Mouse (Mus musculus) E14TG2a.4 (cell line): ENCODE measurements at regions not wholly inside any gene's neighbourhood (a gene's known extent, or its start where the extent isn't known, plus 50 kb on each side); places are given as distances from the start of the nearest gene placed in this dataset.

Source experiments
- H3K27me3 ChIP-seq: 2 replicates; pipeline ENCODE4 v1.6.1; 2014; ENCODE audit warnings: low read length, control low read depth; ENCODE audit not compliant: insufficient read depth
- H3K36me3 ChIP-seq: 2 replicates; pipeline ENCODE4 v1.6.1; 2014; ENCODE audit warnings: low read length, control low read depth; ENCODE audit not compliant: insufficient read depth
- H3K4me1 ChIP-seq: replicated peaks from 2 replicates; pipeline ENCODE4 v1.6.1; 2014; ENCODE audit warnings: low read depth, low read length, control low read depth
- H3K4me3 ChIP-seq: replicated peaks from 2 replicates; pipeline ENCODE4 v1.5.1; 2014; ENCODE audit warnings: mild to moderate bottlenecking, low read length
- H3K9me3 ChIP-seq: 2 replicates; pipeline ENCODE4 v1.6.1; 2014; ENCODE audit warnings: low read length, control low read depth
- CTCF ChIP-seq: conservative IDR thresholded peaks from 2 replicates; pipeline ENCODE4 v1.5.1; 2014; ENCODE audit warnings: low read length
- NANOG ChIP-seq: IDR thresholded peaks from 2 replicates; pipeline ENCODE4 v1.6.1; 2014; ENCODE audit warnings: borderline replicate concordance, low read length, mixed read lengths
- POU5F1 ChIP-seq: IDR thresholded peaks from 2 replicates; pipeline ENCODE4 v1.6.1; 2014; ENCODE audit warnings: low read length, borderline replicate concordance

- no peak for TF ChIP-seq NANOG
- H3K36me3 ChIP-seq, result no peaks in the 10 kb centered on the region
- H3K27me3 ChIP-seq, result no peaks in the 10 kb centered on the region
- no peaks in the 10 kb centered on the region for H3K4me1 ChIP-seq
- H3K4me3 ChIP-seq, result no peak overlapping the region
- H3K9me3 ChIP-seq, result peaks cover 12% of the 10 kb centered on the region
These were observed 100.3 kb downstream of the Ets2 start for GRCm38 (mm10) chr16:95802207-95802606.

DNA sequence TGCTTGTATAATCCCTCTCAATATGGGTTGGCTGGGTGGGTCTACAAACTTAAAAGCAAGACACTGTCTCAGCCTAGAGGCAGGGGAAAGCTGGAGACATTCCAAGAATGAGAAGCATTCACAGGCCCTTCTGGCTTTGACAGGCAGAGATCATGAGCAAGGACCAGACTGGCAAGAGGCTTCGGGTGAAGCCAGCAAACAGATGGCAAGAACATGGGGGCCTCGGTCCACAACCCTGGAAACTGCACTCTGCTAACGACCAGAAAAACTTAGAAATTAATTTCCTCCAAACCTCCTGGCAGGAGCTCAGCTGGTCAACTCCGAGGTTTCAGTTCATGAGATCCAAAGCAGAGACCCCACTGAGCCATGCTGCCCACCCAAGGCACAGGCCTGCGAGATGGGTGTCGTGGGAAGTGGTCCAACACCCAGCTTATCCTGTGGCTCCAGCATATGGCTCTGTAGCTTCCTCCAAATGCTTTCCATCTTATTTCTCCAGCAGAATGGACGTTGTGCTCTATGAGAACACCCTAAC lies 99.1 kb downstream of the Ets2 start:
- Histone ChIP-seq H3K4me3 (no peak overlapping the region), H3K4me1 (no peaks in the 10 kb centered on the region), H3K9me3 (peaks cover 1% of the 10 kb centered on the region; the same call in 1 of the 2 replicates), H3K27me3 (no peaks in the 10 kb centered on the region), H3K36me3 (no peaks in the 10 kb centered on the region)
- TF ChIP-seq CTCF, result no peak

DNA sequence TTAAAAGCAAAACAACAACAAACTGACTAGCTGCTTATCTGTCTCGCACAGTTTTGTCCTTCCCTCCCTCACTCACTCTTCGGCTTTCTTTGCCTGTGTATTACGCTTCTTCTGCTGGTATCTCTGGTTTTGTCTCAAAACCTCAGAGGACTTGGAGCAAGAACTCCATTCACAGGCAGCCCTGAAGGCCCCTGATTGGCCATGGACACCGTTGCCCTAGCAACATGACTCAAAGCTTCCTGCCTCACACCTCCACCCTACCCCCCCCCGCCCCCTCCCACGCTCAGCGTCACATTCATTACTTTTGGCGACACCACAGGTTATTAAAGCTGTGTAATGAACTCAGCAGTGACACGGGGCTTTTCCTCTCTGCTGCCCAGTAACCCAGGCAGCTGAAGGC lies 96.7 kb downstream of the Ets2 start:
- no peaks in the 10 kb centered on the region for H3K36me3 ChIP-seq
- 0 out of 2 replicates have a peak, but pooled peaks cover 4% of the 10 kb centered on the region for H3K27me3 ChIP-seq
- H3K9me3 ChIP-seq, result no peaks in the 10 kb centered on the region
- TF ChIP-seq POU5F1 (no peak), NANOG (no peak), CTCF (no peak)
- peaks cover 3% of the 10 kb centered on the region; the same call in 1 of the 2 replicates for H3K4me1 ChIP-seq
- H3K4me3 ChIP-seq, result no peak overlapping the region

DNA sequence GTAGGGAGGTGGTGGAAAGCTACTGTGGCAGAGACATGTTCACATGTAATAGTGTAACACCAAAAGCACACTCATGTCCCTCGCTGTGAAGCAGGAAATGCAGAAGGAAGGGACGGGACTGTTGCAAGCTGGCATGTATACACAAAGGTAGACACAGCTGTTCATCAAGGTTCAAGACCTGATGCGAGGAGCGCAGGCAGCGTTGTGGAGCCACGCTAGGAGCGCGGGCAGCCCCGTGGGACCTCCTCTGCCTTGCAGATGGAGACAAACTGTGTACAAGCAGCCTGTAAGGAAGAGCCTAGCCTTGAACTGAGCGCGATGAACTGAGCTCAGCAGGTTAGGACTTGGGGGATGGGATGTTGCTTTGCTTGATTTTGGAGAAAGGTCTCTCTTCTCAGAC lies 96.2 kb downstream of the Ets2 start:
- Histone ChIP-seq H3K36me3 (no peaks in the 10 kb centered on the region), H3K27me3 (peaks cover 5% of the 10 kb centered on the region; the same call in 1 of the 2 replicates), H3K4me1 (peaks cover 3% of the 10 kb centered on the region; the same call in 1 of the 2 replicates), H3K9me3 (no peaks in the 10 kb centered on the region), H3K4me3 (no peak overlapping the region)
- TF ChIP-seq NANOG (no peak), CTCF (no peak), POU5F1 (no peak)

DNA sequence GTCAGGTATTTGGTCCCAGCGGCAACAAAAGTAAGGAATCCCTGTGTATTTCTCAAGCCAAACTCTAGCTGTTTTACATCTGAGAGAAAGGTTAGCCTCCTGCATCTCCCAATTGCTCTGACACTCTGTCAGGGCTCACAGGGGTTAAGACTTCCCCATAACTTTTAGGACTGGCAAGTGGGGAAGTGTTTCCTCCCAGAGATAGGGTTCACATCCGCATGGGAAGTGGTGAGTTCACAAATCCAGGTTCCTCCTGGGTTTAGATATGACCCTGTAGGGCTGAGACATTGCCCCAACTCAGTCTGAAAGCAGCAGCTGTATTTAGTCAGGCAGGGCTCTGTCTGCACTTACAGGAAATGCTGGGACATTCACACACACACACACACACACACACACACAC lies 95.3 kb downstream of the Ets2 start:
- H3K36me3 ChIP-seq, result no peaks in the 10 kb centered on the region

GRCm38 (mm10) chr16:95794876-95795275 lies 93.0 kb downstream of the Ets2 start:
- TF ChIP-seq NANOG, result no peak
- no peak for TF ChIP-seq CTCF
- TF ChIP-seq POU5F1, result no peak
- H3K36me3 ChIP-seq, result no peaks in the 10 kb centered on the region
- H3K9me3 ChIP-seq, result peaks cover 6% of the 10 kb centered on the region; the same call in 1 of the 2 replicates
- H3K4me1 ChIP-seq, result peaks cover 3% of the 10 kb centered on the region; the same call in 1 of the 2 replicates
- H3K27me3 ChIP-seq, result peaks cover 7% of the 10 kb centered on the region; the same call in 1 of the 2 replicates
- no peak overlapping the region for H3K4me3 ChIP-seq

More for the DNA sequence above, 95.3 kb downstream of the Ets2 start:
- peaks cover 2% of the 10 kb centered on the region; the same call in 1 of the 2 replicates for H3K9me3 ChIP-seq
- peaks cover 7% of the 10 kb centered on the region; the same call in 1 of the 2 replicates for H3K27me3 ChIP-seq
- no peak overlapping the region for H3K4me3 ChIP-seq
- H3K4me1 ChIP-seq, result peaks cover 3% of the 10 kb centered on the region; the same call in 1 of the 2 replicates
- no peak for TF ChIP-seq NANOG
- no peak for TF ChIP-seq CTCF
- no peak for TF ChIP-seq POU5F1

DNA sequence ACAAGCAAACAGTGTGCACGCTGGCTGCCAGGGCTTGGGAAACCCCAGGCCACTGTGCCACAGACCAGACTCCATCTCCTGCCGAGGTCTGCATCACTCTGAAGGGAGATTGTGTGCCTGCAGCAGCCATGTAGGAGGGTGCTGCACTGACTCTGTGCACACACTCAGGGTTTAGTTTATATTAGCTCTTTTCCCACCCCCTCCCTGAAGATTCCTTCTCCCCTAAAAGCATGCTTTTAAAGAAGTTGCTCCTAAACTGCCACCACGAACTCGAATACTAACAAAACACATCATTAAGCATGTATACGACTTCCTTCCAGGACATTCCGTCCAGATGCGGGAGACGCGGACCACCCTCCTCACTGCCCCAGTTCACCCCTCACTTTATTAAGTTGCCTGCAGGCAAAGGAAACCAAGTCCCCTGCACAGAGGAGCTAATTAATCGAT lies 92.4 kb downstream of the Ets2 start:
- no peak for TF ChIP-seq POU5F1
- no peak for TF ChIP-seq CTCF
- TF ChIP-seq NANOG, result no peak
- Histone ChIP-seq H3K27me3 (peaks cover 7% of the 10 kb centered on the region; the same call in 1 of the 2 replicates), H3K4me1 (peaks cover 3% of the 10 kb centered on the region; the same call in 1 of the 2 replicates), H3K4me3 (no peak overlapping the region), H3K36me3 (no peaks in the 10 kb centered on the region), H3K9me3 (peaks cover 6% of the 10 kb centered on the region; the same call in 1 of the 2 replicates)

DNA sequence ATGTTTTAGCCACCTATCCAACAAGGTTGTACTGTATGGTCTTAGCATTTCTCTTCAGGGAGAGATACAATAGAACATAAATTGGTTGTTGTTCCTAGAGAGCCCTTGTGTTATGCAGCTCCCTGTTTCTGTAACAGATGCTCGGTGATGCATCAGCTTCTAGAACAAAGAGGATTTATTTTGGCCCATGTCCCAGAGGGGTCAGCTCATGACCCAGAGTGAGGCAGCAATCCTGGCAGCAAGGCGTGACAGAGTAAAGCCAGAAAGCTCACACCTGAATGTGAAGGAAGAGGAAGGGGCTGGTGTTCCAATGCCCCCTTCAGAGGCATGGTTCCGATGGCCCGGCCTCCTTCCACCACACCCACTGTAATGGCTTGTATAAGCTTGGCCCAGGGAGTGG lies 88.8 kb downstream of the Ets2 start:
- H3K9me3 ChIP-seq, result peaks cover 6% of the 10 kb centered on the region; the same call in 1 of the 2 replicates
- H3K4me3 ChIP-seq, result no peak overlapping the region
- TF ChIP-seq NANOG (no peak), POU5F1 (no peak), CTCF (no peak)
- H3K36me3 ChIP-seq, result no peaks in the 10 kb centered on the region
- H3K27me3 ChIP-seq, result peaks cover 7% of the 10 kb centered on the region; the same call in 1 of the 2 replicates
- peaks cover 3% of the 10 kb centered on the region; the same call in 1 of the 2 replicates for H3K4me1 ChIP-seq

DNA sequence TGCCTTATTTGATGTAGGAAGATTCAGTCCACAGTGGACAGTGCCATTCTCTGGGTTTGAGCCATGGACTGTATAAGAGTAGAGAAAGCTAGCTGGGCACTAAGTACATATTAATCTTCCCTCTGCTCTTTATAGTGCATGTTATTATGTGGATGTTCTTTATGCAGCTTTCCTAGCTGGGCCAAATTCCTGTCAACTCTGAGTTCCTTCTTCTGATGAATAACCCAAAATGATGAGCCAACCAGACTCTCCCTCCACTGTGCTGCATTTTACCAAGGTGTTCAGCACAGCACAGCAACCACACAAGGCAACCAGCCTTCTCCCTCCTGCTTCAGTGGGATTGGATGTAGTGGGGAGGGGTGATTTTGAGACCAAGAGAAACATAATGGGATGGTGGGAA lies 87.7 kb downstream of the Ets2 start:
- peaks cover 3% of the 10 kb centered on the region; the same call in 1 of the 2 replicates for H3K4me1 ChIP-seq
- H3K27me3 ChIP-seq, result peaks cover 7% of the 10 kb centered on the region; the same call in 1 of the 2 replicates
- H3K9me3 ChIP-seq, result peaks cover 6% of the 10 kb centered on the region; the same call in 1 of the 2 replicates
- H3K4me3 ChIP-seq, result no peak overlapping the region
- no peaks in the 10 kb centered on the region for H3K36me3 ChIP-seq
- TF ChIP-seq NANOG, result no peak
- no peak for TF ChIP-seq CTCF
- no peak for TF ChIP-seq POU5F1
